Mouse (Mus musculus) CD4-positive, CD25-positive, alpha-beta regulatory T cell, adult 2 months (primary cell): ENCODE results near the gene Atxn1.

Source experiments
- DNase-seq: peaks from one replicate; pipeline ENCODE4 v3.0.0-alpha.2; 2012; ENCODE audit warnings: low read depth, low spot score

Atxn1 gene

DNA sequence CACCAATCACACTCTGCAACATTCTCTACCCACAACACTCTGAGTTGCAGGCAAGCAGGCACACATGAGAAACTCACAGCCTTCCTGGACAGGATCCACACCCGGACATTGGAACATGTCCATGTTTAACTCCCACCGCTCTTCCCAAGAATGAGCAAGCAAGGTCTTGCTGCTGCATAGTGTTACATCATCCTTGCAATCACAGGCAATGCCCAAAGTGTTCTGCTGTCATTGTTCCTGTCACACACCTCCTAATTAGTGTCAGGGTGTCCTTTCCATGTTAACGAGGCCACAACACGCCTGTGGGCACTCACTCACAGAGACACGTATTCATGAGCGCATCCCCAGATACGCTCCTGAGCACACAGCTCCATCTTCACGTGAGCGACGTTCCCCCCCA is 181.1 kb downstream of the Atxn1 start:
- DNase-seq = no peak

DNA sequence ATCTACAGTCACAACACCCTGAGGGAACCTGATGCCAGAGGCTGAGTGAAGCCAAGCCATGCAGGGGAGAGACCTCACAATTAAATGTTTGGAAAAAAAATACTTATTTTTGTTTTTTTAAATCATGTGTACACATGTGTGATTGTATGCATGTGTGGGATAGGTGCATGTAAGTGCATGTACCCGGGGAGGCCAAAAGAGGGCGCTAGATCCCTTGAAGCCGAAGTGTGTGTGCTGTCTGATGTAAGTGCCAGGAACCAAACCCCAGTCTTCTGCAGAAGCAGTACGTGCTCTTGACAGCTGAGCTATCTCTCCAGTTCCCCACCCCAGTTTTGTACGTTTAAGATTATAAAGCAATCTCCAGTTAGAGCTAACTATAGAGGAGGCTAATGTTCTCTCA is 186.1 kb downstream of the Atxn1 start:
- peak; percentile 20 for DNase-seq

DNA sequence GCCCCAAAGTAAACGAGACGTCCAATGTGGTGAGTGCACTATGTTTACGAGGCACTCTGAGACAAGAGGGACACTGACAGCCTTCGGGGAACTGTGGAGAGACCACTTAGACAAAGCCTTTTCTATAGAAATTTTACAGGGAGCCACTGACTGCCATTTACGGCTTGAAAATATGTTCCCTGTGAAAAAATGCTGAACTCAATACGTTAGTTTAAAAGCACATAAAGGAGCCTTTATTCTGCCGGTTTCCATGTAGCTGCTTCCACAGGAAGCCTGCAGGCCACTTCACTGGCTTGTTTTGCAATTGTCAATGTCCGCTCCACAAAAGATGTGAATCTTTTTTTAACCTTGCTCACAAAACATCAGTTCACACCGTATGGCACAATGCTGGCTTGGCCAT is 186.6 kb downstream of the Atxn1 start:
- no peak for DNase-seq

DNA sequence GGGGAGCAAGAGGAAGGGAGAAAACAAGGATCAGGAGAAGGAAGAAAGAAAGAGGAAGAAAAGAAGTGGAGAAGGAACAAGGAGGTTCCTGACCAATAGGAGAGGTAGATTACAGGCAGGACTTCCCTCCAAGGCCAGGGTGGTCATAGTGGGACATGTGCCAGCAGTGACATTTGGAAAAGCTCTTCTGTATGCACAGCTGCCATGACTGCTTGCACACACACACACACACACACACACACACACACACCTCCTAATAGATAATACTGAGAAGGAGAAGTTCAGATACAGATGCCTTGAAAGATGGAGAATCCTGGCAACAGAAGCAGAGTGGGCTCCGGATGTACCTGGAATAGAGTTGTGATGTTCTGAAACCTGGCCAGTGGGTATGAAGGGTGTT is 189.3 kb downstream of the Atxn1 start:
- no peak for DNase-seq

DNA sequence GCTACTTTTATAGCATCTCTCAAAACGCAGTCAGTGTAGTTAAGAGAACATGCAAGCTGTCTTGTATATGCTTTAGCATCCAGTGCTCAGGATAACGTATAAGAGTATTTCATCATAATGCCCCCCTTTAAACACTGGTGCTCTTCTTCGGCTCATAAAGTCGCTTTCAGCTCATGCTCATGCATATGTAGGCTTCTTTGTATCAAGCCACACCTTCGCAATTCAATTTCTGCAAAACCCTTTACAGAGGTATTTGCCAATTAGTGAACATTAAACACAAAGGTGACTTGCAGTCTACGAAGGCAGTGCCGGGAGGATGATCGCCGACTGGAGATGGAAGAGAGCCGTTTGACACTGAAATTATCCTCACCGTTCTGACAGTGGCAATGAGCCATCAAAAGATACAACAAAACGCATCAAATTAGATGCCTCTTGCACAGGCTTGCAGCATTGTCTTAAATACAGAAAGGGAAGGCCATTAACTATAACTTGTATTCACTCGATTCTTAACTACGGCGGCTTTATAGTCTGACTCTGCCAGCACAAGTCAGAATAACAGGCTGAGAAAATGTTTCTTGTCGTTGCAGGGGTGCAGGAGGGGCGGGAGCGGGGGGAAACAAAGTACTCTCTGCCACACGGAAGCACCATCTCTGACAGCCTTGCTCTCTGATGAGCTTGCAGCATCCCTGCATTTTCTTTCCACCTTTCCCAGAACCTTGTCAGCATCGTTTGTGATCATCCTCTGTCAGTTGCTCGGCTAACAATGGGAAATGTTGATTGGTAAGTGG is 191.2 kb downstream of the Atxn1 start:
- no peak for DNase-seq

DNA sequence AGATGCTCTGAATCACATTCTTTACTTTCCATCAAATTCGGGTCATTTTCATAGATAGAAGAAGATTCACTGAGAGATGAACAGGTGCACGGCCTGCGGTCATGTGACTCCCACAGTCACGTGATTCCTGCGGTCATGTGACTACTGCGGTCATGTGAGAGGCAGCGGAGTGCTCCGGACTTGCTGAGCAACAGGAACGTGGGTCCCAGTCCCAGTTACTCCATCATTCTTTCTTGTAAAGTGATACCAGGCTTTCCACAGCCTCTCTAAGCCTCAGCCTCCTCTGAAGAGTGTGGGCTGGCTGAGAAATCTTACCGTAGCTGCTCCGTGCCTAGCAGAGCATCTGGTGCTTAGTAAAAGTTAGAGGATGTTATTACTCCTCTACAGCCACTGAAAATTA is 195.1 kb downstream of the Atxn1 start:
- DNase-seq = no peak

DNA sequence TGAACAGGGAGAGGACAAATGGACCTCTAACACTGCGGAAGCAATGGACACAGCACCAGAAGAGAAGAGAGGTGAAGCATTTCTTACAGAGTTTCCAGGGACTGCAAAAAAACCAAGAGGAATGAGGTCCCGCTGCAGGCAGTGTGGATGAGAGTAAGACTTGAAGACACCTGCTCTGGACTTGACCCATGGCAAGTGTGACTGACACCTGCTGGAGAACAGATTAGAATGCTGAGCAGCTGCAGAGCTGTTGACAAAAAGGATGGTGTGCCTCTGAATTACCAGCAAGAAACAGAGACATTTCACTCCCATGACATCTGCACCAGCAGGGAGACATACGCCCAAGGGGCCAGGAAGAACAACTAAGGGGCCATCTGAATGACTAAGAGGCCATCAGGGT is 196.6 kb downstream of the Atxn1 start:
- no peak for DNase-seq

DNA sequence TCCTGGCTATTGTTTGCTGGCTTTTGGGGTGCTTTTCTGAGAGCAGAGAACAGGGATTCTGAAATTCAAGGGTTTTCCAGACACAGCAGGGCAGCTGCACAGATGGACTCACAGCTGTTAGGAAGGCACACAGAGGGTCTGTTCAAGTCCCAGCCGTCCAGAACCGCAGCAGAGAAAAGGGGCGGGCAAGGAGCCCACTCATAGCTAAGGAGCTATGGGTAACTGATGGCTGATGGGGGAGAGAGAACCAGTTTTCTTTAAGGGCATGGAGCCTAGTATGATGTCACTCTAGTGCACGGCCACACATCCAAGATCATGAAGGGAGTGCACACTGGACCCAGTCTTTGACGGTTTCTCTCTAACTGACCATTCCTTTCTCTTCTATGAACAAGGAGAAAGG is 200.5 kb downstream of the Atxn1 start:
- DNase-seq = no peak

DNA sequence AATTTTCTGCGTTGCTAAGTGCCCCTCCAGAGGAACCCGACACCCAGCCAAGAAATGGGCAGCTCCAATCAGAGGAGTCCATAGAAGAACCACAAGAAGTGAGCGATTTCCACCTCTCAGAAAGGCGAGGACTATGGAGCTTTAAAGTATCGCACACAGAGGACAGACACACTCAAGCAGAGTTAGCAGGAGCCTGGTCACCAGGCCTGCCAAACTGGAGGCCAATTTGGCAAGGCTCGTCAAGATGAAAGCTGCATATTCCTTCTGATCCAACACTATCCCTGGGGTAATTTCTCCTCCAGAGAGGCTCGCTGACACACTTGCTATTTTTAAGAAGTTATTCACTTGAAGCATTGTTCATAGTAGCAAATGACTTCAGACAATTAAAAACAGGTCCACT is 202.5 kb downstream of the Atxn1 start:
- no peak for DNase-seq

DNA sequence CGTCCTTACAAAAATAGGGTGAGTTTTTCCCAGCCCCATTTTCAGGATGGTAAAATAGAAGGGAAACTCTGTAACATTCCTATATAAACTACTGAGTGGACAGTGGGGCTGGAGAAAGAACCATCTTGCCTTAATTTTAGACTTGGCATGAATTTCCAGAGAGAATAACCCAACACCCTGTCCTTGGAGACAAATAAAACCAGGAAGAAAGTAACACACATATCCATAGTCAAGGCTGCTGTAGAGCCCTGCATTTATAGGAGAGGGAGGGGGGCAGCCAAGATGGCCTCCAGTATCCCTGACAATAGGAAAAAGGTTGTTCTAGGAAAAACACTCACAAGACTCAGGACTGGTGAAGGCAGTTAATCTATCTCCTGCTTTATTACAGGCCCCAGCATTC is 210.3 kb downstream of the Atxn1 start:
- no peak for DNase-seq

DNA sequence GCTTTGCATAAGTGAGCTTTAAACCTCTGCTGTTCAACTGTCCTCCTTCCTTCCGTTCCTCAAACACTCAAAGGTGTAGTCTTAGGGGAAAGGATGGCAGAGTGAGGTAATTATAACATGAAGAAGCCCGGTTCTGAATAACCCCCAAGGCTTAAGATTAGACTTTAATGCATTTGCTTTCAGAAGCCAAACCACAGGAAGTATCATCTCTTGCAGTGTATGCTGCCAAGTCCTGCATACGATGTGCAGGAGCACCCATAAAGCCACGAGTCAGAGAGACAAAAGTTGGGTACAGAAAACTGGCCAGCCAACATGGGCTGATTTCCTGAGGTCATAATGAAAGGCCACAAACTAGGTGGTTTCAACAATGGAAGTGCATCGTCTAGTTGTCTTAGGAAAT is 212.3 kb downstream of the Atxn1 start:
- DNase-seq = peak; percentile 20

DNA sequence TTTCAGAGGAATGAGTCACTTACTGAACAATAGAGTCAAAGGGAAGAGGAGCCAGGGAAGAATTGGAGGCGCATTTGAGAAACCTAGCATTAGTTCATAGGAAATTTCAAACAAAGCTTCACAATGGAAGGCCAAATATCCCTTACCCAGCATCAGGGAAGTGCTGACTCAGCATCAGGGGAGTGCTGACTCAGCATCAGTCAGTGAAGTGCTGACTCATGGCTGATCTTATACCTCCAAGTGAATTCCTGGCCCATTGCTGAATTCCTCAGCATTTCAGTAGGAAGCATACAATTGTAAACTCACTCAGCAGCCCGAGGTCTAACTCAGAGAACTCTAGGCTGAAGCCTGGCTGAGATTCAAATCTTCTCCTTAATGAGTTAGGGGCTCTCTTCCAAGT is 213.6 kb downstream of the Atxn1 start:
- no peak for DNase-seq

DNA sequence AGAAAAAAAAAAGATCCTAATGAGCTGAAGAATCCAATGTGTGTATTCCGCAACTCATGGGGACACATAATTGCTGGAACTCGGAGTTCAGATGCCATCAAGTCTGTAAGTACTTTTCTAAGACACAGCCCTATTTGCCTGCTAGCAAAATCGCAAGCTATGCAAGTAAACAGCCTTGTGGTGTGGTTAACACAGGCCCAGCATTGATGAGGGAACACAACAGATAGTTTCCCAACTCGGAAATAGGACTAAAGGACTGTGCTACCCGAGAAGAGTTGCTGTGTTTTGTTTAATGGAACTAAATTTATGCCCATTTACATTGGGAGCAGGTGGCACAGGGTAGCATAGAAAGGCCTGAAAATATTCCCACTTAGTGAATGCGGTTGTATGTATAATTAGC is 214.2 kb downstream of the Atxn1 start:
- no peak for DNase-seq

DNA sequence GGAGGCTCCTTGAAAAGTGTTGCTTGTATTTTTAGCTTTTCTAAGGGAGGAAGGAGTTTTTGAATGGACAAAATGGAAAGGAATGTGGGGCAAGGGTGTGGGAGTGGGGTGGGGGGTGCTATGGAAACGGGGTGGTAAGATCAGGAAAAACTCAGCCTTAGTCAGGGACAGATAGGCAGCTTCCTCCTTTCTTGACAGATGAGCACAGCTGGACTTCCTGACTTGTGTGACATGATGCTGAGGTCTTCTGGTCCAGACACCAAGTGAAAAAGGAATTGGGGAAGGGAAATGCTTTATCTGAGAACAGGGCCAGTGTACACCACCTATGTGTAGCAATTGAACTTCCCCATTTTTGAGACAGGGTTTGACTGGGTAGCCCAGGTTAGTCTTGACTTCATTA is 214.9 kb downstream of the Atxn1 start:
- DNase-seq = no peak

DNA sequence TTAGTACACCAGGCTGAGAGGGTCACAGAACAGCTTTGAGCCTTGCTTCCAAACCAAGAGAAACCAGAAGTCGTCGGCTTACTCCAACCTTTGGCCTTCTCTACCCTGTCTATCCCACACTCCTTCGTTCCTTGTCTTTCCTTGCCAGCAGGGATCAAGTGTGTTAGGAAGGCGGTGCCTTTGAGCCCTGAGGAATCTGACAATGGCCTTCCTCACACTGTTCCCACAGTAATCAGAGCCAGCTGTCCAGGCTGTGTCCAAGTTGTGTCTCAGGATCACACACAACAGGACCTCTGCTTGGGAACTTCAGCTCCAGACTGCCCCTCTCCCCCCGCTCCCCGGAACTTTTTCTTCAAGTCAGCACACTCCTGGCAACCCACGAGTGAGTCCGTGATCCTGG is 215.6 kb downstream of the Atxn1 start:
- DNase-seq = no peak

DNA sequence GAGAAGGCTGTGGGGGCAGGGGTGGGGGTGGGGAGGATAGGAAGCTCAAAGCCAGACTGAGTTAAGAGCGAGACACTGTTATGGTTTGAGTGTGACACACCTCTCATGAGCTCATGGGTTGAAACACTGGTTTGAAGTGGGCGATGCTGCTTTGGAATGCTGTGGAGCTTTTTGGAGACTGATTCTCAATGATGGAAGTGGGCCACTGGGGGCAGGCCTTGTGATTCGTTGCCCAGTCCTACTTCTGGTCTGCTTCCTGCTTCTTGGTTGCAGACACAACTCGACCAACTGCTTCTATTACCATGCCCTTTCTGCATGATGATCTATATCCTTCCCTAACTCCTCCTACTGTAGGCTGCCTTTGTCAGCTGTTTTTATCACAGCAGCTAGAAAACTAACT is 216.1 kb downstream of the Atxn1 start:
- no peak for DNase-seq

DNA sequence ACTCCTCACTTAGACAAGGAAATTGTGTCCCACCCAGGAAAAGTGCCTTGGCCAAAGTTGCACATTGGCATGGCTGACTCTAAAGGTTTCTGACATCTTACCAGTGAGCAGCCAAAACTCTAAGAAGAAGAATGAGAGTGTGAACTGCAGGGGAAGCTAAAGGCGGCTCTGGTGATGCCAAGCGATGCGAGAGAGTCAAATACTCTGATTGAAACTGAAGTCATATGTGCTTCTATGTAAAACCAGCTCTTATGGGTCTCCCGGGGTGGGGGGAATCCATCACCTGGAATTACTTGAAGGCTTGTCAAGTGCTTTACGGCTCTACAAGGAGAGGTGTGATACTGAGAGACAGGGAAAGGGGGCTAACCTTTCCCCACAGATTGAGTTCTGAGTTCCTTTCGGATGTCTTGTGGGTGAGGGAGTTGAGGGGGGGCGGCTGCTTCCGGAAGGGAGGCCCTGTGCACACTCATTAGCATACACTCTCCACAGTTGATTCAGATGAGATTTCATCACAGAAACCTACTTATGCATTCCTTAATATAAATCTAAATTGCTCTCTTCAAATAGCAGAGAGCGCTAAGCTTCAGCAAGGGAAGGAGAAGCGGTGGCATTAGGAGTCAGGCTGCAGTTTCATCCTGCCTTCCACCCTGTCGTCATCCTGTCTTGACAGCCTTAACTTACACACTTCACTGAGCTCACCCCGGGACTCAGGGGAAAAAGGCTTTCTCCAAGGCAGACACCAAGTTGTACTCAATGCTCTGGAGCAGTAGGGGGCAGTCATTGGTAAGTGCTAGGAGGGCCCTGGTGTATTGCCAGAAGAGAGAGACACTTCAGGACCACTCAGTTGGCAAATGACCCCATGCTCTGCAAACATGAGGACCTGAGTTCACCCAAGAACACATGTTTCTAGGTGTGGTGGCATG is 218.7 kb downstream of the Atxn1 start:
- DNase-seq = peak; percentile 22

DNA sequence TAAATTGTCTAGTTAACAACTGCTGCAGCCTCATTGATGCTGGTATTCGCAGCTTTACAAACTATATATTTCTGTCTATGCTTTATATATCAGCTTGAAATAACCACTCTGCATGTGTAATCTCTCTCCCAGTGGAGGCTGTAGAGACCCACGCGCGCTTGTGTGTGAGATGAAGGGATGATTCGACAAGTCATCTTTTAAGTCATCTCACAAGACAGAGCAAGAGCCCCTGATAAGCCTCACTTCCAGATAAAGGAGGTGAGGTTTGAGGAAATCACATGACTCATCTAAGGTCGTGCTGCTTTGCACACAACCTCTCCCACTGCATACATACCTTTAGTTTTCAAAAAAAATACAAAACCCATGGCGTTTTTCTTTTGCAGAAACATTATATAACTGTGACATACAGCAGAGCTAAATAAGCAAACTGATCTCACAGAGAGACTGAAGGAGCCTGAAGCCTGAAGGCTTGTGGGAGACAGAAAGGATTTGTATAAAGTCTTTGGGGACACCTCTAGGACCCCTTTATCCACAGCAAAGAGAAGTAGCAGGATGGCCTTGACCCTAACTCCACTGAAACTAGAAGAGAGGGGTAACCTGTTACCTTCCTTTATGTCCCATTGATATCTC is 219.9 kb downstream of the Atxn1 start:
- no peak for DNase-seq

DNA sequence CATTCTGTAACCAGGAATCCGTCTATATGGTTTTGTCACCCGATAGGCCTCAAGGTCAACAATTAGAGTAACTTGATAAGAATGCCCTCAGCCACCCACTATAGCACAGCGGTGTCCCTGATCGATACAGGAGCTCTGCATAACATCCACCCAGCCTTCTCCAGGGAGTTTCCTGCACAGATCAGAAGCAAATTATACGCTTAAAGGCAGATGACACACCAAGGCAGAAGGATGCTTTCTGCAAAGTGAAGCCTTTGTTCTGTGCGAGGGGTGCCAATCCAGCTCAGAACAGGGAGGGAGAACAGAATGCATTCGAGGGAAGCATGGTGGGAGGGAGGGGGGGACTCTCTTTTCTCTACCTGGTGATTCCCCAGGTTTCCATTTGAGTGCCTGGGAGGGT is 221.0 kb downstream of the Atxn1 start:
- no peak for DNase-seq

DNA sequence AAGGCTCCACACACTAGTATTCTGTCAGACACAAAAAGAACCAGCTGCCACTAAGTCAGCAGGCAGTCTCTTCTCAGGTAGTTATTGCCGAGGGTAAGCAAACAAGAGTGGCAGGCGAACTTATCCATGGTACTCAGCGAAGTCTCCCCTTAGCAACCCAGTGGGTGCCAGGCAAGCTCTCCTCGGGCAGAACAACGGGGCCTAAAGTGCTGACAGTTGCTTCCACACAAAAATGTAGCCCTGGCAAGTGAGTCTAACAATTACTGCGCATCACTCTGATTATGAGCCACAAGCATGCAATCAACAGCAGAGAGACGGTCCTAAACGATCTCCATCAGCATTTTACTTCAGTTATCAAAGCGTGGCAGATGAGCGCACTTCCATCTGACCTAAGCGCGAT is 224.4 kb downstream of the Atxn1 start:
- no peak for DNase-seq

DNA sequence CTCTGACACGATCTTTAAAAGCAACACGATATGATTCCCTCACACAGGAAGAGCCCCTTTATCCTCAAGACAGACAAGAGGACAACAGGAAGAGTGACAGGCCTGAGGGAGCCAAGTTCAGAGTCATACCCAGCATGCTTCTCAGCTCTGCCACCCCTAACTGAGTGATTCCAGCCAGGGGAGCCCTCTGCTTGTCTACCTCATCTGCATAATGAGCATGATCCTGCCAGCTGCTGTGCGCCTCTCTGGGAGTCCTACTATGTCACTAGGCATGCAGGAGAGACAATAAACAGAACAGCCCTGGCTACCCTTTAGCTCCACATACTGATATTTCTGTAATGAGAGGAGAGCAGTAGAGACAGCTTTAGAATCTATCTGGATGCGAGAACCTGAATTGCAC is 228.6 kb downstream of the Atxn1 start:
- DNase-seq = no peak

DNA sequence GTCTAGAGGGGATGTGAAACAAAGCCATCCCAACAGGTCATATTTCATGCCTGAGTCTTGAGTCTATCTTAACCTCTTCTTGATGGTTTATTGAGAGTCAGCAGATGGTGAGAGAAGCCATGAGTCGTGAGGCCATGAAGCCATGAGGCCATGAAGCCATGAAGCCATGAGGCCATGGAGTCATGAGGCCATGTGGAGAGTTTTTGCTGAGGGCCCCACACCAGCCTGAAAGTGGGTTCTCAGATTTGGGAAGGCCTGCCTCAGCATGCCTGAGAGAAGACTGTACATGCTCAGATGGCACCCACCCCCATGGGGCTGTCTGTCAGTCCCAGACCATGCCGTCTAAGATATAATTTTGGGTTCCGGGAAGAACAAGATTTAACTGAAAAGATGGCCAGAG is 229.0 kb downstream of the Atxn1 start:
- no peak for DNase-seq

DNA sequence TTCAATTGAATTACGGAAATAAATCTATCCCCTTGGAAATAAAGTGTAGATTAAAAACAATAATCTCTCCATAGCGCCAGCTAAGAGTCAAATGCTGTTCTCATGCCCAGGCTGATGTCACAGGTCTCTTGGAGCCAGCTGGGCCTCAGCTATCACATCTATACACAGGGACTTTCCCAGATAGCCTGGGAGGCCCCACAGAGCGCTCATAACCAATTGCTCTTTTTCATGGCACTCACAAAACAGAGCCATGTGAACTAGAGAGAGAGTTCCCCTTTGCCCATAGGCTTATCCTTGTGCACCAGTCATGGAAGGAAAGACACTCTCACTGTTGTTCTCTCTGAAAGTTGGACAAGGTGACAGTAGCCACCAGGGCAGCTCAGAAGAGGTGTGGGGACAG is 230.3 kb downstream of the Atxn1 start:
- DNase-seq = peak; percentile 46
